Mouse (Mus musculus): ENCODE measurements at regions not wholly inside any gene's neighbourhood (a gene's known extent, or its start where the extent isn't known, plus 50 kb on each side); places are given as distances from the start of the nearest gene placed in this dataset.

GRCm38 (mm10) chr14:71257650-71258049 lies 658.0 kb upstream of the Fam160b2 start:
- TF ChIP-seq CTCF (IDR thresholded peaks at IDR 0.05; ENCODE audit: insufficient read depth, low read length) (no peak), POLR2A (IDR thresholded peaks at IDR 0.05; ENCODE audit: borderline replicate concordance, extremely low read depth, low read depth, low read length) (no peak)
